Mouse (Mus musculus) liver, postnatal 0 days (tissue): ENCODE data around the gene Abcc3.

Experiments
- CTCF ChIP-seq: sonication (generic); IDR thresholded peaks from 2 replicates; pipeline ENCODE4 v1.5.1; 2016; ENCODE audit warnings: antibody characterized with exemption, low read depth
- EP300 ChIP-seq: IDR thresholded peaks from 2 replicates; pipeline ENCODE4 v1.6.1; 2016; ENCODE audit warnings: antibody characterized with exemption, low read depth, mild to moderate bottlenecking

GRCm38 (mm10) chr11:94441752-94442151 lies 49.0 kb upstream of the Abcc3 start:
- TF ChIP-seq CTCF (no peak), EP300 (no peak)
